Mouse (Mus musculus): ENCODE measurements around the gene Csk.

Gene Csk

GRCm38 (mm10) chr9:57598851-57599563 lies 54.4 kb downstream of the Csk start:
- peak; percentile 65 for DNase-seq

GRCm38 (mm10) chr9:57597929-57598382 lies 55.5 kb downstream of the Csk start:
- DNase-seq: peak; percentile 28

GRCm38 (mm10) chr9:57597265-57597664 lies 56.2 kb downstream of the Csk start:
- DNase-seq: no peak

- no peak for DNase-seq
Observed at GRCm38 (mm10) chr9:57594174-57594509, 59.3 kb downstream of the Csk start.

GRCm38 (mm10) chr9:57593454-57594173 lies 59.8 kb downstream of the Csk start:
- DNase-seq: peak; percentile 79

- DNase-seq: peak; percentile 31
Observed at GRCm38 (mm10) chr9:57590726-57591125, 62.7 kb downstream of the Csk start.

- DNase-seq: peak; percentile 84
Observed at GRCm38 (mm10) chr9:57589224-57590126, 64.0 kb downstream of the Csk start, which contains the start of gene Ulk3. Gene Ulk3, plus strand, starts transcription at chr9:57589452.

- no peak for DNase-seq
Observed at GRCm38 (mm10) chr9:57584991-57585390, 68.4 kb downstream of the Csk start.

- DNase-seq: no peak
Observed at GRCm38 (mm10) chr9:57577144-57577849, 76.1 kb downstream of the Csk start.
